Mouse (Mus musculus) spleen, postnatal 14 days (tissue): ENCODE results near the gene Slc22a27.
"Not testable (repeated sequence)": the region's sequence is repeated elsewhere in the genome, so short reads cannot be mapped to it uniquely, and the experiment has no call there.

Source experiments
- DNase-seq, 2 experiments: peaks; one replicate each; pipeline ENCODE4 v3.0.0; 2021 to 2022; ENCODE audit warnings: low spot score in 2 of 2

Gene Slc22a27

DNA sequence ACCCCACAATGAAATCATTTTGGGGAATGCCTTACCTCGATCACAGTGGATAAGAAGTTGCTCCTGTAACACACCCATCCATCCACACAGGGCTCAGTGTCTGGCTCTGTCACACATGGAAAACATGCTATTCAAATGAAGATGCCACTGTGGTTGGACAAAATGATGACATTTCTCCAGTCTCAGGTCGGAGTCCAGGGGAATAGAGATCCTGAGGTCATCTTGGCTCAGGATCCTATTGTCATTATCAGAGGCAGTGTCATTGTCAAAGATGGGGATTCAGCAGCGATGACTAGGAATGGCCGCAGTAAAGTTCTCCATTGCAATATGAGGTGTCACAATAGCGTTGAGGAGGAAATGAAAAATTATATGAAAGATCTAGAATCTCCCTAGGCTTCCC lies at the start of gene Slc22a27:
Slc22a27 (minus strand) TSS at position 101 of the 400 bp plus-strand sequence.
- not testable (repeated sequence) for DNase-seq

DNA sequence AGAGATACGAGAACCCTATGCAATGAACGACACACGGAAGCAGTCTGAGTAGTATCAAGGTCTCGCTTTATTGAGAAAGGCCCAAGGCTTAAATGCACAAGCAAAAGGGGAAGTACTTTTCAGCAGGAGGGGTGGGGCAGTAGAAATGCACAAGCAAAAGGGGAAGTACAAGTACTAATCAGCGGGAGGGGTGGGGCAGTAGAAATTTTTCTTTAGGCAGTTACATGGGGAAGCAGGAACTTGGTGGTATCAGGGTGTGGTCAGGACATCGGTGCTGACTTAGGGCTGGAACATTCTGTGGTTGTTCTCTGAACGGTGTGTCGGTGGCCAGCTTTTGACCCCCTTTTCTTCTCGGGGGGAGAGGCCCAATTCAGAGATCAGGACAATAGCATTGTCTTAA lies 45.8 kb upstream of the Slc22a27 start:
- DNase-seq = not testable (repeated sequence)

DNA sequence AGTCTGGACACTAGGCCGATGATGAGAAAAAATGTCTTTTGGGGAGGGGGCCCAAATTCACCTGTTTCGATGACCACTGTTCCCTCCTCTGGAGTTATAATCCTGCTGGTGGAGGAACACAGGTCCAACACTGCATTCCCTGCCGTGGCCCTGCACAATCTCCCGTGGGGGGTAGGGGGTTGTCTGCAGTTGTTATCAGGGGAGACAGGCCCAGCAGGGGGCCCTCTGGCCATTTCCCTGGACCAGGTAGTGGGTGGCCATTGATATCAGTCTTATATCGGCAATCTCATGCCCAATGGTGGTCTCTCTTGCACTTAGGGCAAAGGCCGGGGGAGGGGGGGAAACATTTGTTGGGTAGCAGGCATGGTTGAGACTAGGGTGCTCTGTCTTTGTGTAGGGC lies 43.3 kb upstream of the Slc22a27 start:
- not testable (repeated sequence) for DNase-seq

DNA sequence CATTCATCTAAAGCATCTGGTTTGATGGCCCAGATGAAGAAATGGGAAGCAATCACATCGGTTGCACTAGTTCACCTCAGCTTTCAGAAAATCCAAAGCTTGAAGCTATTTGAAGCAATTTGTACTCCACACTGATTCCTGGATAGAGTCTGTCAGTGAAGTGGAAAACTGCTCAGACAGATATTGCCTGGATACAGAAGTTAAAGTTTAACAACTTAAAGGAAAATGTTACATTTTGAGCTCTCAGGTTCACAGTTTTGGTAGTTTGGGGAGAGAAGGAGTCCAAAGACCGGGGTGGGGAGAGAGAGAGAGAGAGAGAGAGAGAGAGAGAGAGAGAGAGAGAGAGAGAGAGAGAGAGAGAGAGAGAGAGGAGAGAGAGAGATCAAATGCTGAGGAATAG lies 2.9 kb upstream of the Slc22a27 start:
- no peak for DNase-seq

DNA sequence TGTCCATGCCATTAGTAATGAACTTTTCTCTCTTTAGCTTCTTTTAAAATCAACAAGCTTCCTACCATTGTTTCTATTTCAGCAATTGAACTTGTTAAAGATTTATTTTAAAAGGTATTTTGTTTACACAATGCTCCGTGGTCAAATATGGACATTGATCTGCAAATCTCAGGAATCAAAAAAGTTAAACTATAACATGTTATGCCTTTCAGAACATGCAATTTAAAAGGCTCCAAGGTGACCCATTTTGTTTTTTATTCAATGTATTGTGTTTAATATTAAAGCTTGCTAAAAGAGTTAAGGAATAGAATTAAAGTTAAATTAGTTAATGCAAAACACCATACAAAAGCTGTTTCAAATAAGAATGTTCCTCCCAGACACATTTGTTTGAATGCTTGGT lies 723 bp upstream of the Slc22a27 start:
- not testable (repeated sequence) for DNase-seq

DNA sequence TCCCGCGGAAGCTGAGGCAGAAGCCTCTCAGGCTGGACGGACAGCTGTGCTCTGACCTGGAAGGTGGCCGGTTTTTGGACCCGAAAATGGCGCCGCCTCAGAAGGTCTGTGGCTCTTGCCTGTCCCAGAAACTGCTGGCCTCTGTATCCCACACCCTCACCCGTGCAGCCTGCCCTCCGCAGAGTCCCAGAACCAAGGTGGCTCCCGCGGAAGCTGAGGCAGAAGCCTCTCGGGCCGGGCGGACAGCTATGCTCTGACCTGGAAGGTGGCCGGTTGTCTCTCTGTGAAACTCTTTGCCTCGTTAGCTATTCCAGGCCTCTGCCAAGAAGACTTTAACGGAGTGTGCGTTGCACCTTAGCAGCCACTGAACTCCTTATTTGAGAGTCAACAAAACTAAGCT lies 26.4 kb downstream of the Slc22a27 start:
- DNase-seq = not testable (repeated sequence)

DNA sequence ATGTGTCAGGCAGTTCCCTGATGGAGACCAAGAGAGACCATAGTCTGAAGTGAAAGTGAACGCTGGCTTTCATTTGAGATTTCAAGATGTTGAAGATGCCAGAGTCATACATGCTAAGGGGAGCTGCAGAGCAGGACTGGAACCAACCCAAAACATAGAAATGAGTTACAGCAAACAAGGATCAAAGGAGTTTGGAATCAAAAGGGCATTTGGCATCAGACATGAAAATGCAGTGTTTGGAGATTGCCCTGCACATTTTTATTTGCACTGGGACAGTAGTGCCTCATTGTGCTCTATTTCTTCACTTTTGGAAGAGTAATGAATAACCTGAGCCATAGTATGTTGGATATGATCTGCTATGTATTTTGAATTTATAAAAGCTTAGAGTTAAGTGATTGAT lies 89.2 kb downstream of the Slc22a27 start:
- DNase-seq = no peak

DNA sequence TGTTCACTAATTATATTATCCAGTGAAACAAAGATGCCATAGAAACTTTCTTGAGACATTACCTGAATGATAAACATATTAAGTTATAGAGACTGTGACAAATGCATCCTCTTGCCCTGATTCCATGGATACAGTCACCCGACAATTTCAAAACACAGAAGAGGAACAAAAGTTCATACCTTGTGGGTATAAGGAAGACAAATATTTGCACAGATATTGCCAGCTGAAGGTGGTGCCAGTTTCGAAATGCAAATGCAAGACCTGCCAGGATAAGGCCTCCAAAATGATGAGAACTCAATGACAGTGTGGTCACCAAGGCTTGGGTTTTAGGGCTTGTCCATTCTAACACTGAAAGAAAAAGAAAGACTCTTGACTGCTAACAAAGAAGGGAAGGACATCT lies 136.0 kb downstream of the Slc22a27 start:
- no peak for DNase-seq
